Comparison of ENCODE assay signal across 8 mouse cellular contexts in genomic region chr3:122085157-122085989, GRCm38 (mm10). TPM values are rescaled to one million over a fixed set of nuclear protein-coding genes. Genes with fewer than 3 reads are reported as not detected.
A peak's percentile ranks its signal among the peaks of the same experiment; 100 is the strongest.
DNase-seq lines count a peak whose midpoint lies in the region; ATAC-seq and TF ChIP-seq lines count a peak whose summit lies in the region.

No protein-coding gene starts in this region.

- no peak for TF ChIP-seq CTCF in ES-Bruce4 (IDR thresholded peaks at IDR 0.05; ENCODE audit: low read depth, low read length)

- H3K4me1 ChIP-seq in ES-Bruce4 (ENCODE audit: control insufficient read depth, insufficient read depth, low read length), result peaks cover 4% of the 10 kb centered on the region
- H3K4me1 ChIP-seq in forebrain, embryonic 11.5 days (replicated peaks; ENCODE audit: control insufficient read depth, insufficient read depth, low read length), result peaks cover 6% of the 10 kb centered on the region; the same call in 1 of the 2 replicates
- H3K4me1 ChIP-seq in midbrain, embryonic 11.5 days (ENCODE audit: control insufficient read depth, insufficient read depth, low read length), result peaks cover 8% of the 10 kb centered on the region

- TF ChIP-seq EP300 in ES-Bruce4 (IDR thresholded peaks at IDR 0.05; ENCODE audit: insufficient read depth, low read depth, low read length), result no peak

- H3K36me3 ChIP-seq in ES-Bruce4 (ENCODE audit: control insufficient read depth, insufficient read depth, low read length, poor library complexity, severe bottlenecking), result no peaks in the 10 kb centered on the region
- no peaks in the 10 kb centered on the region for H3K36me3 ChIP-seq in forebrain, embryonic 11.5 days (ENCODE audit: control insufficient read depth, insufficient read depth, low read length)
- H3K36me3 ChIP-seq in midbrain, embryonic 11.5 days (ENCODE audit: control insufficient read depth, insufficient read depth, low read length), result no peaks in the 10 kb centered on the region

- H3K27ac ChIP-seq in ES-Bruce4 (ENCODE audit: insufficient read depth, low read length), result peak overlapping the region; percentile 26; the same call in 1 of the 2 replicates
- H3K27ac ChIP-seq in forebrain, embryonic 11.5 days (ENCODE audit: low read depth, low read length), result no peak overlapping the region
- H3K27ac ChIP-seq in midbrain, embryonic 11.5 days (ENCODE audit: low read depth, low read length), result no peak overlapping the region

- H3K9ac ChIP-seq in ES-Bruce4 (ENCODE audit: low read depth, poor library complexity, severe bottlenecking), result no peak overlapping the region
- H3K9ac ChIP-seq in forebrain, embryonic 11.5 days (ENCODE audit: low read length), result no peak overlapping the region
- no peak overlapping the region for H3K9ac ChIP-seq in midbrain, embryonic 11.5 days (ENCODE audit: low read length)

- WGBS in forebrain, embryonic 11.5 days, result 25% methylated on average over 18 of the region's 18 CpGs
- WGBS in midbrain, embryonic 11.5 days, result 20% methylated on average over 18 of the region's 18 CpGs

- peak; percentile 18 to 40 for DNase-seq in cerebellum, adult 18-20 months
- DNase-seq in forebrain, embryonic 11.5 days (ENCODE audit: low spot score), result no peak
- peak; percentile 93 for DNase-seq in midbrain, embryonic 11.5 days (ENCODE audit: low spot score, missing footprints)
- DNase-seq in testis, postnatal 10 days (ENCODE audit: low spot score), result no peak
- no peak for DNase-seq in spleen, postnatal 14 days (ENCODE audit: low spot score in 2 of 2)
- no peak for DNase-seq in left cerebral cortex, adult 11 months (ENCODE audit: low spot score)

- no peak overlapping the region for H3K4me3 ChIP-seq in ES-Bruce4 (ENCODE audit: low read depth, low read length)
- no peak overlapping the region for H3K4me3 ChIP-seq in forebrain, embryonic 11.5 days (ENCODE audit: low read depth, low read length)
- H3K4me3 ChIP-seq in midbrain, embryonic 11.5 days (ENCODE audit: low read depth, low read length), result no peak overlapping the region

- H3K9me3 ChIP-seq in ES-Bruce4 (replicated peaks; ENCODE audit: control insufficient read depth, insufficient read depth, low read length, poor library complexity, severe bottlenecking), result no peaks in the 10 kb centered on the region
- no peaks in the 10 kb centered on the region for H3K9me3 ChIP-seq in forebrain, embryonic 11.5 days (ENCODE audit: control insufficient read depth, low read length)
- no peaks in the 10 kb centered on the region for H3K9me3 ChIP-seq in midbrain, embryonic 11.5 days (ENCODE audit: control insufficient read depth, low read length)

- H3K4me2 ChIP-seq in forebrain, embryonic 11.5 days (ENCODE audit: low read depth, low read length, severe bottlenecking), result no peak overlapping the region
- H3K4me2 ChIP-seq in midbrain, embryonic 11.5 days, result peak overlapping the region; percentile 21; the same call in 1 of the 2 replicates

- no peaks in the 10 kb centered on the region for H3K27me3 ChIP-seq in ES-Bruce4 (ENCODE audit: control insufficient read depth, insufficient read depth, low read length, poor library complexity, severe bottlenecking)
- peaks cover 8% of the 10 kb centered on the region for H3K27me3 ChIP-seq in forebrain, embryonic 11.5 days (ENCODE audit: control insufficient read depth, insufficient read depth, low read length)
- H3K27me3 ChIP-seq in midbrain, embryonic 11.5 days (ENCODE audit: control insufficient read depth, insufficient read depth, low read length), result peaks cover 24% of the 10 kb centered on the region

- TF ChIP-seq POLR2A in ES-Bruce4 (IDR thresholded peaks at IDR 0.05; ENCODE audit: insufficient read depth, low read length), result no peak

- no peak for ATAC-seq in cerebellum, adult (ENCODE audit: insufficient number of reproducible peaks, low FRiP score, low TSS enrichment)
- ATAC-seq in forebrain, embryonic 11.5 days (replicated peaks; ENCODE audit: low FRiP score), result 0 out of 2 replicates have a peak, but pooled peaks have one; percentile 56
- ATAC-seq in midbrain, embryonic 11.5 days (ENCODE audit: low FRiP score), result peak; percentile 76

RNA-seq across cellular contexts. Expression of gene Abca4, which starts 41.1 kb away (rescaled TPM):
- polyA plus RNA-seq in ES-Bruce4 (2011; ENCODE audit: insufficient read depth, insufficient read length, low read depth, missing spikeins), result 0.81 and 1.4 TPM in 2 replicates
- polyA plus RNA-seq in forebrain, embryonic 11.5 days (2014; fragmentation: Nextera tagmentation; extraction: Ambion mirVana), result 1.5 and 1.8 TPM in 2 replicates
- polyA plus RNA-seq in midbrain, embryonic 11.5 days (2014; fragmentation: Nextera tagmentation; extraction: Ambion mirVana), result 2.2 and 2.3 TPM in 2 replicates

Comparison
In these comparisons a context has a peak if more than half of its experiments do, and no peak if none do; other contexts are left out.
1. DNase-seq: peak in cerebellum, adult 18-20 months (2 of 2) and midbrain, embryonic 11.5 days (single experiment); none in forebrain, embryonic 11.5 days (single experiment), testis, postnatal 10 days (single experiment), spleen, postnatal 14 days (0 of 2) and left cerebral cortex, adult 11 months (single experiment).